Mouse (Mus musculus): ENCODE data around the gene Dnal1.

The Dnal1 gene

DNA sequence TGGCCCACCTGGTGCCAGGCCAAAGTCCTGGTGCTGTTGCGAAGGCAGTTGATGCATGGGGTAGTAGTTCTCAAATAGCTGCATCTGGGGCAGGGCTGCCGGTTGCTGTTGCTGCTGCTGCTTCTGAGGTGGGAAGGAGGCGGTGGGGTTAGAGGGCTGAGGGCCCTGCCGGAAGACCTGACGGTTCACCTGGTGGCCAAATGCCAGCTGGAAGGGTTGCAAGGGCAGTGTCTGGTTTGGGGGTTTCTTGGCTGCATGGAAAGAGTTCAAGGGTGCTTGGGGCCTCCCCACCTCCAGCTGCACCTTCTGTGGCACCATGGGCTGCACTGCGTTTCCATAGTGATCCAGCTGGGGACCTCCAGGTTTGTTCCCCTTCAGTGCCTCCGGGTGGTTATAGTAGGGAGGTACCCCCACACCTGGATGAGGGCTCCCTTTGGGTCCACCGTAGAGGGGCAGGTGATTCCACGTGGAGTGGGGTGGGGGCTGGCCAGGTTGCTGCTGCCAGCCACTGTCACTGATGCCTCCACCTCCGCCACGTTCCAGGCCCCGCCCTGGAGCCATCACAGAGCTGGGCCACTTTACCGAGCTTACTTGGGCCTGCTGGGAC is 59.2 kb downstream of the Dnal1 start:
- ChIA-PET POLR2A (interaction anchor here in 3 of 4 experiments (0.5 to 15.1 kb wide), 17 partner anchors 8 to 278 kb away, joined by 3 to 200 read pairs (median 5); partner anchors contain the start of genes Aldh6a1 (in 1 of the 3), Lin52 (in 1 of the 3) and Ptgr2 (in 1 of the 3)), CTCF (interaction anchor here in 2 of 4 experiments (0.7 to 5.7 kb wide), 5 partner anchors 10 to 62 kb away, joined by 3 to 40 read pairs (median 5); partner anchors contain the start of gene Pnma1 (in 1 of the 2))

DNA sequence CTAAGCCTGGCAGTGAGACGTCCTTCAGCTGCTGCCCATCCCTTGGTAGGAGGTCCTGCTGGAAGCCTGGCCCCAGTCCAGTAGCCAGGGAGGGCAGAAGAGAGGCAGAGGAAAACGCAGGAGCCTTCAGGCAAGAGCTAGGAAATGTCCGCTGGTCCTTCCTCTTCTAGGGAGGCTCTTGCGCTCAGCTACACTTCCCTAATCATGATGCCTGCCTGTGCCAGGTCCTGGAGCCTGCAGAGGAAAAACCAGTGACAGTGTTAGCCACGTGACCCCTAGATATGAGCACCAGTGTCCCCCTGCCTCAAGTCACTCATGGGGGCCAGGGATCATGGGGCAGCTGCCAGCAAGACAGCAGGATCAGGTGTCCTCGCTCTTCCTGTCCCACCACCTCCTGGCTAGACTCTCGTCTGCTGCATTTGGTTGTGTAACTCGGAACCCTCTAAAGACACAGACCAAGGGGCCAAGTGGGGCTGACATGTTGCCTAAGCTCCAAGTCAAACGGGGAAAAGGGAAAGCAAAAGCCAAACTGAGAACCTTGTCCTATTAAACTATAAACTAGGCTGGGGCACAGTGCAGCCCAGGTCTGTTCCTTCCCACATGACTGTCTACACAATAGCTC is 60.1 kb downstream of the Dnal1 start:
- POLR2A ChIA-PET, result interaction anchor here in 3 of 4 experiments (0.5 to 15.1 kb wide), 19 partner anchors 9 to 578 kb away, joined by 3 to 200 read pairs (median 6); partner anchors contain the start of gene Ptgr2 (in 1 of the 3)
- CTCF ChIA-PET, result interaction anchor here (0.5 to 5.7 kb wide), 6 partner anchors 11 to 325 kb away, joined by 3 to 40 read pairs (median 4); partner anchors contain the start of gene Pnma1 (in 1 of the 4)

DNA sequence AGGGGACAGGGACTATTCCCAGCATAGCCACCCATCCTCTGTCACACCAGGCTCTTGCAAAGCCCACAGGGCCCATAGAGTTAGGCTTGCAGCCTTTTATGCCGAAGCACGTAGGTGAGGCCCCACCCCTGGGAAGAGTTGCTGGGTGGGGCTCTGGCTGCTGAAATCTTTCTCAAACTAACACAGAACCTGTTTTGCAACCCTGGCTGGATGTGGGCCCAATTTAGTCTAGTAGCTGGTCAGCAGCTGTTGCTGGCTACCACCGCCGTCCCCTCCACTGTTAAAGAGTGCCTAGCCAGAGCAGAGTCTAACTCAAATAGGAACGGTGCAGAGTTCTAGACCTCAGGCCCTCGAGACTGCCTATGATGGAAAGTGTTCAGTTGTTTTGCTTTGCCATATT is 60.7 kb downstream of the Dnal1 start:
- ChIA-PET POLR2A (interaction anchor here (1.0 to 15.1 kb wide), 17 partner anchors 10 to 101 kb away, joined by 3 to 200 read pairs (median 9); no protein-coding TSS in a partner anchor), CTCF (interaction anchor here in 3 of 4 experiments (0.5 to 5.7 kb wide), 4 partner anchors 11 to 325 kb away, joined by 3 to 40 read pairs (median 4); no protein-coding TSS in a partner anchor)

DNA sequence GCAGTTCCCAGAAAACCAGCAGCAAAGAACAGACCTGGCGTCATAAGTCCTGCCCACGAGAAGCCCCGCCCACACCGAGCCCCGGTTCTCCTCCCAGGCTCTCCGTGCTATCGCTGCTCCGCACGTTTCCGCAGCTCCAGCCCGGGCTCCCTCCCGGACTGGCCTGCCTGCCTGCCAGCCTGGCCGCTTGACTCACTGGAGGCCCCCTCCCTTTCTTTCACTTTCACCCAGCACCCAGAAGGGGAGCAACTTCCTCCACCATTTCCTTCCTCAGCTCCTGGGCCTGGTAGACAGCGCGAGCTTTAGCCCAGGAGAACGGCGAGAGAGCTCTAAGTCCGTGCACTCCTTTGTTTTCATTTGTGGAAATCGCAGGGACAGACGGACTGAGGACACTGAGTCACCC is 61.5 kb downstream of the Dnal1 start:
- ChIA-PET POLR2A (interaction anchor here (0.6 to 15.1 kb wide), 36 partner anchors 8 to 240 kb away, joined by 3 to 200 read pairs (median 5); partner anchors contain the start of gene Elmsan1 (in 1 of the 4)), CTCF (interaction anchor here (0.7 to 5.7 kb wide), 11 partner anchors 10 to 723 kb away, joined by 3 to 40 read pairs (median 3); no protein-coding TSS in a partner anchor)

DNA sequence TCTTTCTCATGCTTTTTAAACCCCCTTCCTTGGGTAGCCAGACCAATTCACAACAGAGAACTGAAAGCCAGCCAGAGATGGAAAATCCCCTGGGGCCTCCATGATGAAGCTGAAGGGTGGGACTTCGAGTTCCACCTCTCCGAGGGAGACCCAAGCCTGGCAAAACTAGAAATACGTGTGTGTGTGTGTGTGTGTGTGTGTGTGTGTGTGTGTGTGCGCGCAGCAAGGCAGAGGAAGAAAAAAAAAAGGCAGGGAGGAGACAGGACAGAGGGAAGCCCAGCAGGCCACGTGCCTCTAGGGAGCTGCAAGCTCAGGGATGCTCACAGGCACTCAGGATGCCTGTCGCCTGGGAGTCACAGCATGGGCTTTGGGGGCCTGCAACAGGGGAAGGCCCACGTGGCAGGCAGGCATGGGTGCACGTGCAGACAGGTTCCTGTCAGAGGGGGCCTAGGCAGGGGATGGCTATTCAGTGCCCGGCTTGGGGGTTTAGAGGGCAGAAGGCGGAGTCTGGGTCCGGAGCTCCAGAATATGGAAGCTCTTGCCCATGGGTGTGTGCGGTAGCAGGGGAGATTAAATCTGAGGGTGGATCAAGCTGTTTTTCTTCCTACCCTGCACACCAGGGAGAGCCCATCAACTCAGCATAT is 62.1 kb downstream of the Dnal1 start:
- ChIA-PET POLR2A (interaction anchor here (0.6 to 15.1 kb wide), 39 partner anchors 9 to 578 kb away, joined by 3 to 200 read pairs (median 5); partner anchors contain the start of gene Elmsan1 (in 1 of the 4)), CTCF (interaction anchor here (0.6 to 5.7 kb wide), 15 partner anchors 13 to 722 kb away, joined by 3 to 40 read pairs (median 4); no protein-coding TSS in a partner anchor)

DNA sequence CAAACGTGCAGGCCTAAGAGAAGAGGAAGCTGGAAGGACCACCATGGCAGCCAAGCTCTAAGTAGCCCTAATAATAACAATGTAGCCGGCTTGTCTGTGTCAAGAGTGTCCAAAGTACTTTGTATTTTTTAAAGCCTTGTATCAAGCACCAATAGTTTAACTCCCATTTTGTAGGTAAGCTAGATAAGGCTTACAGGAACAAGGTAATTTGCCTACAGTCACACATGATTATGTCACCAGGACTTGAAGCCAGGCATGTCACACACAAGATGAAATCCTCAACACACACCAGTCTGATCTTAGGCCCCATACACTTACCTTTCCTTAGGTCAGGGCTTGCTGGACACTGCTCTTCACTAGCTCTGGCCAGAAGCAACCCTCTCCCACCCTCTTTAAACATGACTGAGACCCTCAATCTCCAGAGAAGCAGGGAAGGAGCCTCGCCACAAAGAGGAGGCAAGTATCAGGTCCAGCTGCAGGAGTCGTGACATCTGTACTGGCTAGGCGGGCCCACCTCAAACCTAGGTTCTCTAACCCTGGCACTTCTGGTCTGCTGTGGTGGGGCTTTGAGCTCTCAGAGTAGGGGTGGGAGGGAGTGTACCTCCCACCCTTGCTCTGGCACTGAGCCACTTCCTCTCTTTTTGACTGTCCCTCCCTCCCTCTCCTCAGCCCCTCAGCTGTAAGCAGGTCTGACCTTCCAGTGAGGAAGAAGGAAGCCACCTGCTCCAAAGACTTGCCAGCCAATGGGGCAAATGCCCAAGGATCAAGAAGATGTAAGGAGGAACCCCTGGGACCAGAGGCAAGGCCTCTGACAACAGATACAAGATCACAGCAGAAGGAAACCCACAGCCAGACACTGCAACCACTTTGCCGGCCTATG is 63.0 kb downstream of the Dnal1 start:
- POLR2A ChIA-PET, result interaction anchor here (0.6 to 15.1 kb wide), 32 partner anchors 9 to 578 kb away, joined by 3 to 200 read pairs (median 4); partner anchors contain the start of genes Elmsan1 (in 1 of the 4) and Pnma1 (in 1 of the 4)
- CTCF ChIA-PET, result interaction anchor here in 3 of 4 experiments (0.6 to 5.7 kb wide), 7 partner anchors 14 to 279 kb away, joined by 3 to 40 read pairs (median 5); no protein-coding TSS in a partner anchor

DNA sequence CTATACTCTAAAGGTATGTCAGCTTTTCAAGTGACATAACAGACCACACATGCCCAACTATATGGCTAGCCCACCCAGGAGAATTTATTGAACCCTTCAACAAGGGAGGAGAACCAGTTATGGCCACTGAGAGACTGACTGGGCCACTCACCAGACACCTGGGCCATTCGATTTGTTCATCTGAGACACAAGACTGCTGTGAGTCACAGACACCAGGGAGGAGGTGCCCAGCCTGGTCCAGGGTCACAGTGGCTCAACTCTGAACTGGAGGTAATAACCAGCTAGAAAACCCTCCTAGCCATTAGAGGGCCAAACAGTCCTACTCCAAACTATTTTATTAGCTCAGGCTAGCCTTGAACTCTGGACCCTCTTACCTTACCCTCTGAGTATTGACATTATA is 63.9 kb downstream of the Dnal1 start:
- POLR2A ChIA-PET, result interaction anchor here (0.6 to 15.1 kb wide), 18 partner anchors 9 to 57 kb away, joined by 3 to 200 read pairs (median 6); partner anchors contain the start of genes Elmsan1 (in 1 of the 4) and Pnma1 (in 1 of the 4)
- CTCF ChIA-PET, result interaction anchor here (0.6 to 5.7 kb wide), 9 partner anchors 11 to 246 kb away, joined by 3 to 40 read pairs (median 5); partner anchors contain the start of gene Pnma1 (in 1 of the 4)

DNA sequence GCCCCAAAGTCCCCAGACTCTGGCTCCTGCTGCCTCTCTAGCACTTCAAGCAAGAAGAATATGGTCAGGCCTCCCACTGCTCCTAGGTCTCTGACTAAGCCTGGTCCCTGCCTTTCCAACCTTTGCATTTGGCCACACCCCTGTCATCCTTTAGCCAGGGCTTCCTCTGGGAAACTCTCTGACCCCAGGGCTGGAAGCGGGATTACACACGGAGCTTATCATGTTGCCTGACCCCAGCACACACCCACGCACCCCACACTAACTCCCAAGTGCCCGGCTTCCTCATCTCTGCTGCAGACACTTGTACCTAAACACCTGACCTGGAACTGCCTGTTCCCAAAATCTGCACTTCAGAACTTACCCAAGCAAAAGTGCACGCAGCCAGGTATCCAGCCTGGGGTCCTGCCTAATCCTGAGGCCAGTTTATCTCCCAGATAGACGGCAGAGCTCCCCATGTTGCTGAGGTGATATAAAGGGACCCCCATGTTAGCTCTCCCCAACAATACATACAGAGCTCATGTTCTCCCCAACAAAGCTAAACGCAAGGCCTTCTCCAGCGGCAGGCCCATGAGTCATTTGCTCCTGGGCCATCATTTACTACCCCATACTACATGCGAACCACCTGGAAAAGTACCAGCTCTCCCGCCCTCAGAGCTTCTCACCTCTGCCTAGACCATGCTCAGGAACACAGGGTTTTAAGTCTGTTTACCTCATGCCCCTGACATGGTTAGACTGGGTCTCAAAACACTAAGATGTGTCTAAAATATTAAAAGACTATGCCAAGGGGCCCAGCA is 64.7 kb downstream of the Dnal1 start:
- ChIA-PET CTCF (interaction anchor here in 3 of 4 experiments (0.6 to 5.7 kb wide), 7 partner anchors 10 to 247 kb away, joined by 3 to 40 read pairs (median 3); partner anchors contain the start of gene Pnma1 (in 1 of the 3)), POLR2A (interaction anchor here in 3 of 4 experiments (0.6 to 15.1 kb wide), 18 partner anchors 10 to 57 kb away, joined by 3 to 200 read pairs (median 5); partner anchors contain the start of gene Pnma1 (in 1 of the 3))

DNA sequence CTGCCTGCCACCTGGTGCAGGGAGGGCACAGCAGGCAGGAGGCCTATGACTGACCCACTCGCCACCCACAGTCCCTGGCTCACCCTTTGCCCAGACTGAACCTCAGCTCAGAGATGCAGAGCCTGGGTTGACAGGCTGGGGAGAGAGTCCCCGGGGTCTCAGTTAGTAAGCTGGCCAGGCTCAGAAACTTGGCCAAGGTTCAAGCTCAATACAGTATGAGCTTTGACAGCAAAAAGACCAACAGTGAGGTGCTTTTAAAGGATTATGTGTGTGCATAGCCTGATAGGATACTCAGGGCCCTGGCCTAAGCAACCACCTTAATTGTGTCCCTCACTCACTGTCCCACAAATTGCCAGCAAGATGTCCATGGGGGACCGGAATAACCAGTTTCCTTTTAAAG is 65.9 kb downstream of the Dnal1 start:
- ChIA-PET POLR2A (interaction anchor here in 2 of 4 experiments (0.7 to 15.1 kb wide), 6 partner anchors 9 to 55 kb away, joined by 3 to 200 read pairs (median 52); no protein-coding TSS in a partner anchor), CTCF (interaction anchor here in 2 of 4 experiments (0.6 to 2.5 kb wide), 2 partner anchors 9 kb away, joined by 3 to 8 read pairs; no protein-coding TSS in a partner anchor)

DNA sequence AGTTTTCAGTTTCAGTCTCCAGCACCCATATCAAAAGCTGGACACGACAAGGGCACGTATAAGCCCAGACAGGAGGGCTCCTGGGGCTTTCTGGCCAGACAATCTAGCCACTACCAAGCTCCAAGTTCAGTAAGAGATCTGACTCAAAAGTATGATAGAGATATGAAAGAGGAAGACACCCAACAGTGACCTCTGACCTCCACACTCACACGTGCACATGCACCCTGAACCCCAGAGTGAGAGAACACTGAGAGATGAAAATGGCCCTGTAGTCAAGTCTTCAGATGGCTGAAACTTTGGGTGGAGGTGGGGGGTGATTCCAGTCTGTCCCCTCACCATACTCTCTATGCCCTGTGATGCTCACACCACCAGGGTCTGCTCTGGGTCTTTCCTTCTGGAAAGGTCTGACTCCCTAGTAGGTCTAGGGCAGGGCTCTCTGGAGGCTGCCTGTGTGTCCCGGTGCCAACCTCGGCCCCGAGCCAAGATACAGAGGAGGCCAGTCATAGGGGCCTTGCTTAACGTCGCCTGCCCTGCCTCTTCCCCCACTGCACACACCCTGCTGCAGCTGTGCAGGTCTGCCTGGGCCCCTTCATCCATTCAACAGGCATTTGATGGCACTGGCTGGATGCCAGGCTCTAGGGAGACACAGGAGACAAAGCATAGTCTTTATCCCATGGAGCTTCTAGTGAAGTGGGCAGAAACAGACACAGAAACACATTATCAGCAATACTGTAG is 66.7 kb downstream of the Dnal1 start:
- CTCF ChIA-PET, result interaction anchor here in 2 of 4 experiments (0.7 to 2.5 kb wide), 2 partner anchors 8 to 1740 kb away, joined by 4 to 8 read pairs; no protein-coding TSS in a partner anchor
- POLR2A ChIA-PET, result interaction anchor here in 2 of 4 experiments (0.6 to 15.1 kb wide), 7 partner anchors 9 to 66 kb away, joined by 3 to 200 read pairs (median 3); no protein-coding TSS in a partner anchor

DNA sequence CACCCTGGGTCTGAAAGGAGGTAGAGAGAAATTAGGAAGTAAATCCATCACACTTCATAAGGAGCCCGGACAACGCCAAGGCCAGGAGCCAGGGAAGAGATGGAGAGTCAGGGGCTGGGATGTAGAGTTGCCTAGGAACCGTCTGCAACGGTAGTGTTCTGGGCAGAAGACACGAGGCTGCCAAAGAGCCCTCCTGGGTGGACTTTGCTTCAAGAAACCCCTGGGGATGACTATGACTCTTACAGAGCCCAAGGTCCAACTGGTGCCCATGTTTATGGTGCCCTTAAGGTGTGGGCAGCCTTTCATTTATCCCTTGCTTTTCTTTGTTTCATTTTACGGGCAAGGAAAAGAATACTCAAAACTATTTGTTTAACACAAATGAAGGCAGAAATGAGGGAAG is 67.8 kb downstream of the Dnal1 start:
- POLR2A ChIA-PET, result interaction anchor here in 3 of 4 experiments (0.9 to 15.1 kb wide), 5 partner anchors 9 to 65 kb away, joined by 3 to 200 read pairs (median 3); no protein-coding TSS in a partner anchor
- CTCF ChIA-PET, result no interaction called here

DNA sequence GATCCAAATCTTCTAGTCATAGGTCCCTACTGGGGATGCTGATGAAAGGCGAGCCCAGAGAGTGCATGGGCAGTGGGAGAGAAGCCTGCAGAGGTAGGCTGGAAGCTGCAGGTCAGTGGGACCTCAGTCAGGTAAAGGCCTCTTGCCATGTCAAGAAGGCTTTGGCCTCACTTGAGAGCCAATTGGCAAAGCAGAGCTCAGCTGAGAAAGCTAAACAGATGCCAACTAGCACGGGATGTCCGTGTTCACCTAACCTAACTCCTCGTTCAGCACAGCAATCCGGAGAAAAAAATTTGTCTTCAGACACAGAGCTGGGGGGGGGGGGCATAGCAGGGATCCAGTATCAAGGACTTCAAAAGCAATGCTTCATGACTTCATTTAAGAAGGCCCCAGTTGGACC is 70.8 kb downstream of the Dnal1 start:
- POLR2A ChIA-PET, result interaction anchor here in 2 of 4 experiments (0.6 to 12.1 kb wide), 9 partner anchors 8 to 131 kb away, joined by 3 to 200 read pairs (median 6); partner anchors contain the start of gene Elmsan1 (in 1 of the 2)
- CTCF ChIA-PET, result interaction anchor here in 2 of 4 experiments (0.6 kb wide), 2 partner anchors 23 to 384 kb away, joined by 3 read pairs; no protein-coding TSS in a partner anchor

DNA sequence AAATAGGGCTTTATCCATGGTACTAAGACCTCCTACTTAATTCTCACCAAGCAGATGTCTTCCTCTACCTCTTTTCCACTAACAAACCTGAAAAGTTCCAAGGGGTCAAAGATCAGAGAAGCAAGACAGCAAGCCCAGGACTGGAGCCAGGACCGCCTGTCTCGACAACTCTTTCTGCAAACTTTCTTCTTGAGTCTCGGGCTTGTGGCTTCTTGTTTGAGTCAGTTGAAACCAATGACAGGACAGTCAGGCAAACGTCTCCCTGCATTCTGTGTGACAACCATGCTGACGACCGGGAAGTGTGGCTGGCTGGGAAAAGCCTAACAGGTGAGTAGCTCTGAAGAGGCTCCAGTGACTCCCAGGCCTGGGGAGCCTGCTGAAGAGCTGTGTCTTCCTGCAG is 71.4 kb downstream of the Dnal1 start:
- POLR2A ChIA-PET, result interaction anchor here in 3 of 4 experiments (0.8 to 12.1 kb wide), 10 partner anchors 9 to 48 kb away, joined by 3 to 200 read pairs (median 6); partner anchors contain the start of gene Elmsan1 (in 1 of the 3)
- CTCF ChIA-PET, result no interaction called here

DNA sequence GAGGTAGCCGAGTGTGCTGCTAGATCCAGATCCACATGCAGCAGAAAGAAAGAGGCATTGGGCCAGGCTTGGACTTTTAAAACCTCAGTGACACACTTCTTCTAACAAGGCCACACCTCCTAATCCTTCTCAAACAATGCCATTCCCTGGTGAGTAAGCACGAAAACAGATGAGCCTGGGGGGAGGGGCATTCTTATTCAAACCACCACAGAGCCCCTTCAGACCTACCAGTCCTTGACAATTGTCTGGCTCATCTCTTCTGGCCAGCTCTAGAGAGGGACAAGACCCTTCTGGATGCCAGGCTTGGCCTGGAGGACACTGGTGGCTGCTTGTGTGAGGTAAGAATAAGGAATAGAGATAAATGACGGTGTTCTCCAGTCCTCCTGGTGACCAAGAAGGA is 72.4 kb downstream of the Dnal1 start:
- ChIA-PET POLR2A (interaction anchor here in 3 of 4 experiments (0.8 to 12.1 kb wide), 11 partner anchors 10 to 47 kb away, joined by 3 to 200 read pairs (median 12); partner anchors contain the start of gene Elmsan1 (in 1 of the 3)), CTCF (interaction anchor here in 1 of 4 experiments (1.6 kb wide), 1 partner anchor 28 kb away, joined by 3 read pairs; no protein-coding TSS in a partner anchor)

DNA sequence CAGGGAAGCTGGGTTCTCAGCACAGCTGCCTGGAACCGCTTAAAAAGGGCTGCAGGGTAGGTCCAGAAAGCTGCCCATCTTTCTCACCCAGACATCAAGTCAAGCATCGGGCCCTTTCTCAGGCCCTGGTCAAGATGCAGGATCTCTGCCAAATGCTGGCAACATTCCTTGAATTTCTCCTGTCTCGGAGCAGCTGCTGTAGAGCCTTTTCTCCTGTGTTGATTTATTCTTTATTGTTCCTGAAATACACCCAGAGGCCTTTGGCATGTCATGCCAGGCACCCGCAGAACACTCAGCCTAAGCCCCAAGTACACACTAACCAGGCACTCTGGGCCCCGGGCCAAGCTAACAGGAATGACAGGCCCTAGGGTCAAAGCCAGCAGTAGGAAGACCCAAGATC is 72.8 kb downstream of the Dnal1 start:
- POLR2A ChIA-PET, result interaction anchor here in 3 of 4 experiments (0.9 to 12.1 kb wide), 14 partner anchors 9 to 48 kb away, joined by 3 to 200 read pairs (median 5); partner anchors contain the start of gene Elmsan1 (in 1 of the 3)
- CTCF ChIA-PET, result interaction anchor here in 2 of 4 experiments (0.6 to 1.6 kb wide), 2 partner anchors 29 to 31 kb away, joined by 3 read pairs; no protein-coding TSS in a partner anchor
